Mouse (Mus musculus): Measurements from ENCODE around the gene Rpn1.
A peak's percentile ranks its signal among the peaks of the same experiment; 100 is the strongest.

Gene Rpn1

GRCm38 (mm10) chr6:88088971-88089370 is 4.7 kb downstream of the Rpn1 start:
- no peak for TF ChIP-seq GATA4 (IDR thresholded peaks at IDR 0.05; ENCODE audit: insufficient replicate concordance, low read length)

- TF ChIP-seq GATA4 (IDR thresholded peaks at IDR 0.05; ENCODE audit: insufficient replicate concordance, low read length): peak; percentile 76; the same call in 1 of the 2 replicates
Measured at GRCm38 (mm10) chr6:88095377-88095776, 11.1 kb downstream of the Rpn1 start.

- no peak for TF ChIP-seq GATA4 (IDR thresholded peaks at IDR 0.05; ENCODE audit: insufficient replicate concordance, low read length)
Measured at GRCm38 (mm10) chr6:88102096-88102495, 17.8 kb downstream of the Rpn1 start.

GRCm38 (mm10) chr6:88105783-88106611 is 21.7 kb downstream of the Rpn1 start:
- peak; percentile 78; the same call in 1 of the 2 replicates for TF ChIP-seq GATA4 (IDR thresholded peaks at IDR 0.05; ENCODE audit: insufficient replicate concordance, low read length)

GRCm38 (mm10) chr6:88106612-88107123 is 22.4 kb downstream of the Rpn1 start:
- no peak for TF ChIP-seq GATA4 (IDR thresholded peaks at IDR 0.05; ENCODE audit: insufficient replicate concordance, low read length)

- TF ChIP-seq GATA4 (IDR thresholded peaks at IDR 0.05; ENCODE audit: insufficient replicate concordance, low read length): no peak
Measured at GRCm38 (mm10) chr6:88107661-88108535, 23.6 kb downstream of the Rpn1 start.

GRCm38 (mm10) chr6:88113139-88113538 is 28.9 kb downstream of the Rpn1 start:
- no peak for TF ChIP-seq GATA4 (IDR thresholded peaks at IDR 0.05; ENCODE audit: insufficient replicate concordance, low read length)

- no peak for TF ChIP-seq GATA4 (IDR thresholded peaks at IDR 0.05; ENCODE audit: insufficient replicate concordance, low read length)
Measured at GRCm38 (mm10) chr6:88114414-88114813, 30.1 kb downstream of the Rpn1 start.

- TF ChIP-seq GATA4 (IDR thresholded peaks at IDR 0.05; ENCODE audit: insufficient replicate concordance, low read length): no peak
Measured at GRCm38 (mm10) chr6:88116347-88117183, 32.3 kb downstream of the Rpn1 start.

- no peak for TF ChIP-seq GATA4 (IDR thresholded peaks at IDR 0.05; ENCODE audit: insufficient replicate concordance, low read length)
Measured at GRCm38 (mm10) chr6:88117184-88117575, 32.9 kb downstream of the Rpn1 start.

- TF ChIP-seq GATA4 (IDR thresholded peaks at IDR 0.05; ENCODE audit: insufficient replicate concordance, low read length): no peak
Measured at GRCm38 (mm10) chr6:88119309-88119708, 35.0 kb downstream of the Rpn1 start.

GRCm38 (mm10) chr6:88120813-88121212 is 36.5 kb downstream of the Rpn1 start:
- no peak for TF ChIP-seq GATA4 (IDR thresholded peaks at IDR 0.05; ENCODE audit: insufficient replicate concordance, low read length)

- no peak for TF ChIP-seq GATA4 (IDR thresholded peaks at IDR 0.05; ENCODE audit: insufficient replicate concordance, low read length)
Measured at GRCm38 (mm10) chr6:88121781-88122180, 37.5 kb downstream of the Rpn1 start.

GRCm38 (mm10) chr6:88123150-88123857 is 39.0 kb downstream of the Rpn1 start:
- no peak for TF ChIP-seq GATA4 (IDR thresholded peaks at IDR 0.05; ENCODE audit: insufficient replicate concordance, low read length)
